Mouse (Mus musculus) inflammation-experienced regulatory T-cells (primary cell): ENCODE results near the gene Dnah2. TPM values are rescaled to one million over a fixed set of nuclear protein-coding genes. Genes with fewer than 3 reads are reported as not detected.

Source experiments
- polyA plus RNA-seq, 2 experiments: library from polyadenylated mRNA; unstranded; fragments of 100-300 nt; shearing (Covaris generic); gene quantifications; one replicate each; pipeline ENCODE4 v1.2.1; 2017

Gene Dnah2
- polyA plus RNA-seq, result 1 to 10 TPM in 1 of 2 experiments, under 1 TPM in 1; 0.31 to 3.4 TPM

GRCm38 (mm10) chr11:69549060-69549656 lies at the start of gene Dnah2:
Dnah2 (minus strand) TSS chr11:69549110.

GRCm38 (mm10) chr11:69580091-69580514 lies 31.2 kb upstream of the Dnah2 start, which contains the start of the genes Wrap53 and Trp53:
Wrap53 (minus strand) TSS chr11:69580255.
Trp53 (plus strand) TSS chr11:69580359.

GRCm38 (mm10) chr11:69559851-69560765 lies 11.2 kb upstream of the Dnah2 start, which contains the start of gene Efnb3:
Efnb3 (minus strand) TSS chr11:69560205.

GRCm38 (mm10) chr11:69413221-69414181 lies 135.4 kb downstream of the Dnah2 start, which contains the start of gene Kdm6b:
Kdm6b (minus strand) TSS chr11:69413675.

GRCm38 (mm10) chr11:69398059-69398458 lies 150.9 kb downstream of the Dnah2 start, which contains the start of gene Tmem88:
Tmem88 (minus strand) TSS chr11:69398234.

GRCm38 (mm10) chr11:69395235-69395633 lies 153.7 kb downstream of the Dnah2 start, which contains the start of the genes Naa38 and Cyb5d1:
Naa38 (plus strand) TSS chr11:69395487.
Cyb5d1 (minus strand) TSS chr11:69395631.

Other genes with a start within 250 kb of the Dnah2 start
- 10 to 100 TPM; 11.8 to 14.0 TPM for gene Cntrob, start 225.3 kb downstream of the Dnah2 start, polyA plus RNA-seq
- 100 to 1,000 TPM in 1 of 2 experiments, 10 to 100 TPM in 1; 91.3 to 101 TPM for gene Trappc1, start 225.1 kb downstream of the Dnah2 start, polyA plus RNA-seq
- 1 to 10 TPM; 1.3 to 1.5 TPM for gene Kcnab3, start 222.9 kb downstream of the Dnah2 start, polyA plus RNA-seq
- gene Rnf227, start 208.6 kb downstream of the Dnah2 start, polyA plus RNA-seq, result 10 to 100 TPM in 1 of 2 experiments, 1 to 10 TPM in 1; 5.8 to 13.3 TPM
- 100 to 1,000 TPM; 116 to 125 TPM for gene Chd3, start 179.7 kb downstream of the Dnah2 start, polyA plus RNA-seq
- gene Naa38, start 153.6 kb downstream of the Dnah2 start, polyA plus RNA-seq, result 100 to 1,000 TPM in 1 of 2 experiments, 10 to 100 TPM in 1; 97.4 to 110 TPM
- 10 to 100 TPM; 25.6 to 30.9 TPM for gene Cyb5d1, start 153.5 kb downstream of the Dnah2 start, polyA plus RNA-seq
- 1 to 10 TPM in 1 of 2 experiments, under 1 TPM in 1; 0.45 to 1.8 TPM for gene Tmem88, start 150.9 kb downstream of the Dnah2 start, polyA plus RNA-seq
- gene Kdm6b, start 135.4 kb downstream of the Dnah2 start, polyA plus RNA-seq, result 1 to 10 TPM; 5.0 to 5.4 TPM
- under 1 TPM; 0.55 to 0.64 TPM for gene Efnb3, start 11.1 kb upstream of the Dnah2 start, polyA plus RNA-seq
- 10 to 100 TPM; 26.4 to 26.5 TPM for gene Wrap53, start 31.1 kb upstream of the Dnah2 start, polyA plus RNA-seq
- gene Trp53, start 31.2 kb upstream of the Dnah2 start, polyA plus RNA-seq, result 100 to 1,000 TPM; 201 to 249 TPM
- gene Atp1b2, start 56.8 kb upstream of the Dnah2 start, polyA plus RNA-seq, result under 1 TPM in 1 of 2 experiments, not detected in 1; 0.55 TPM
- gene Shbg, start 68.8 kb upstream of the Dnah2 start, polyA plus RNA-seq, result under 1 TPM; 0.33 to 0.57 TPM
- 1 to 10 TPM in 1 of 2 experiments, not detected in 1; 2.8 TPM for gene Sat2, start 72.9 kb upstream of the Dnah2 start, polyA plus RNA-seq
- gene Fxr2, start 83.9 kb upstream of the Dnah2 start, polyA plus RNA-seq, result 10 to 100 TPM; 59.9 to 74.5 TPM
- 1 to 10 TPM in 1 of 2 experiments, under 1 TPM in 1; 0.55 to 3.1 TPM for gene Sox15, start 106.2 kb upstream of the Dnah2 start, polyA plus RNA-seq
- 10 to 100 TPM; 47.5 to 52.3 TPM for gene Mpdu1, start 113.5 kb upstream of the Dnah2 start, polyA plus RNA-seq
- gene Cd68, start 117.0 kb upstream of the Dnah2 start, polyA plus RNA-seq, result 10 to 100 TPM in 1 of 2 experiments, 1 to 10 TPM in 1; 1.7 to 11.0 TPM
- 100 to 1,000 TPM; 493 to 540 TPM for gene Eif4a1, start 123.3 kb upstream of the Dnah2 start, polyA plus RNA-seq
- 10 to 100 TPM; 33.1 to 37.3 TPM for gene Senp3, start 133.0 kb upstream of the Dnah2 start, polyA plus RNA-seq
- gene Tnfsf13, start 136.7 kb upstream of the Dnah2 start, polyA plus RNA-seq, result not detected
- gene Tnfsf12, start 146.7 kb upstream of the Dnah2 start, polyA plus RNA-seq, result not detected
- under 1 TPM in 1 of 2 experiments, not detected in 1; 0.45 TPM for gene Tnfsfm13, start 147.0 kb upstream of the Dnah2 start, polyA plus RNA-seq
- gene Polr2a, start 209.5 kb upstream of the Dnah2 start, polyA plus RNA-seq, result 10 to 100 TPM; 43.7 to 44.7 TPM
- 1 to 10 TPM in 1 of 2 experiments, under 1 TPM in 1; 0.29 to 1.3 TPM for gene Slc35g3, start 212.9 kb upstream of the Dnah2 start, polyA plus RNA-seq
- gene Zbtb4, start 216.8 kb upstream of the Dnah2 start, polyA plus RNA-seq, result 1 to 10 TPM; 3.8 to 5.3 TPM
- gene Chrnb1, start 246.8 kb upstream of the Dnah2 start, polyA plus RNA-seq, result 1 to 10 TPM in 1 of 2 experiments, under 1 TPM in 1; 0.13 to 4.3 TPM